Mouse (Mus musculus): ENCODE data around the gene Dnase1l2. TPM values are rescaled to one million over a fixed set of nuclear protein-coding genes. Genes with fewer than 3 reads are reported as not detected.

The Dnase1l2 gene
- 3.2 and 3.6 TPM in 2 replicates for polyA plus RNA-seq (2016; fragmentation: Nextera tagmentation; extraction: Ambion mirVana)

- no peaks in the 10 kb centered on the region for H3K27me3 ChIP-seq
- no peaks in the 10 kb centered on the region for H3K9me3 ChIP-seq
- no peak within 1 kb of the TSS for H3K4me2 ChIP-seq (replicated peaks)
- no peak within 1 kb of the TSS for H3K27ac ChIP-seq
- H3K36me3 ChIP-seq: peaks cover 84% of the 10 kb centered on the region
- no peaks in the 10 kb centered on the region for H3K4me1 ChIP-seq
- no peak for ATAC-seq (ENCODE audit: insufficient number of reproducible peaks, insufficient read depth, low FRiP score, low TSS enrichment)
- no peak within 1 kb of the TSS for H3K9ac ChIP-seq
- WGBS: 82% methylated on average over 7 of the region's 7 CpGs
- no peak within 1 kb of the TSS for H3K4me3 ChIP-seq
These were observed at the start of gene Dnase1l2 for GRCm38 (mm10) chr17:24442632-24443155. Gene Dnase1l2, minus strand, starts transcription at chr17:24443105.

DNA sequence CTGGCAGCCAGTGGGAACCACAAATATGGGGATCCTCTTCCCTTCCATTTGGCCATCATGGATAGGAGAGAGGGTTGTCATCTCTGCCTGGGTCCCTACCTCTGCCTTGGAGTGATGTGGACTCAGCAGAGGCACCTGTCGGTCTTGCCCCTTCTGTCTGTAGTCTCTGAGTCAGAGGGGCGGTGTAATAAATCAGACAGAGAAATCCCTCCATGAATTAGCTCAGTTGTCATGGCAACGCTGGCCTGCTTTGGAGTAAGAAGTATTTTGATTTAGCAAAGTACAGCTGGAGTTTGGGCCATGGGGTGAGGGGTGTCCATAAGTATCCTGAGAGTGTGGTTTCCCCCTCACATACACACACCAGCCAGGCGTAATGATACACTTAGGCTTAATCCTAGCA is 47.5 kb upstream of the Dnase1l2 start:
- Histone ChIP-seq H3K4me2 (replicated peaks) (no peak overlapping the region), H3K4me1 (peaks cover 8% of the 10 kb centered on the region), H3K4me3 (no peak overlapping the region), H3K27me3 (peaks cover 37% of the 10 kb centered on the region), H3K27ac (no peak overlapping the region), H3K9me3 (no peaks in the 10 kb centered on the region), H3K9ac (no peak overlapping the region), H3K36me3 (no peaks in the 10 kb centered on the region)
- whole genome bisulfite sequencing: 76% methylated on average over 4 of the region's 4 CpGs
- no peak for ATAC-seq (ENCODE audit: insufficient number of reproducible peaks, insufficient read depth, low FRiP score, low TSS enrichment)

DNA sequence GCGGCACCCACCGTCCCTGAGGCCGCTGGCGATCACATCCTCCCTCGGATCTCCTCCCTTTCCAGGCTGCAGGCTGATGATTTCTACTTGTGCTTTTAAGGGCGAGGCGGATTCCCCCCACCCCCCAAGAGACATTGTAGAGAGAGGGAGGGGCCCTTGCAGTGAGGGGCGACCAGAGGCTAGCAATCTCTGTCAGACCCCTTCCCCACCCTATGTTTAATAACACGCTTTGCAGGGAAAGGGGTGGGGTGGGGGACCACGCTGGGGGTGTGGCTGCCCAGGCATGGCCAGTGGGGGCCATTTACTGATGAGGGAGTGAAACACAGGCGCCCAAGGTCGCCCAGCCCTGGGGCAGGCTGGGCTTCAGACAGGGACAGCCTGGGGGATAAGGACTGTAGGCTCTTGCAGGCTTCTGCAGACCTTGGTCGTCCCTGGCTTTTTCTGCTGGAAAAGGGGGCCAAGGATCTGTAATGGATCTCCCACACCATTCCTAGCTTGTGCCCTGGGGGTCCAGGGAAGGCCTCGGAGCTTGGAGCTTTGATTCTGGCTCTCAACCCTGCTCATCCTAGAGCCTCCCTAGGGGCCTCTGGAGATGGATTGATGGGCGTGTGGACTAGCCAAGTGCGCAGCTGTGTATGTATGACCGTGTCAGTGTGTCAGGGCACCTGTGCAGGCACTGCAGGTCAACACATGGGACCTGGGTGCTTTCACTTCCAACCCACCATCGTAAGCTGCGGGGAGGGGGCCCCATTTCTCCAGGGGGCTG is 46.5 kb upstream of the Dnase1l2 start:
- Histone ChIP-seq H3K27ac (0 out of 2 replicates have a peak overlapping the region, but pooled peaks have one; percentile 43), H3K4me2 (replicated peaks) (peak overlapping the region; percentile 98), H3K36me3 (no peaks in the 10 kb centered on the region), H3K4me3 (peak overlapping the region; percentile 61), H3K9me3 (no peaks in the 10 kb centered on the region), H3K4me1 (peaks cover 10% of the 10 kb centered on the region), H3K9ac (peak overlapping the region; percentile 73), H3K27me3 (peaks cover 37% of the 10 kb centered on the region)
- WGBS: 21% methylated on average over 19 of the region's 19 CpGs
- ATAC-seq (ENCODE audit: insufficient number of reproducible peaks, insufficient read depth, low FRiP score, low TSS enrichment): peak; percentile 55

DNA sequence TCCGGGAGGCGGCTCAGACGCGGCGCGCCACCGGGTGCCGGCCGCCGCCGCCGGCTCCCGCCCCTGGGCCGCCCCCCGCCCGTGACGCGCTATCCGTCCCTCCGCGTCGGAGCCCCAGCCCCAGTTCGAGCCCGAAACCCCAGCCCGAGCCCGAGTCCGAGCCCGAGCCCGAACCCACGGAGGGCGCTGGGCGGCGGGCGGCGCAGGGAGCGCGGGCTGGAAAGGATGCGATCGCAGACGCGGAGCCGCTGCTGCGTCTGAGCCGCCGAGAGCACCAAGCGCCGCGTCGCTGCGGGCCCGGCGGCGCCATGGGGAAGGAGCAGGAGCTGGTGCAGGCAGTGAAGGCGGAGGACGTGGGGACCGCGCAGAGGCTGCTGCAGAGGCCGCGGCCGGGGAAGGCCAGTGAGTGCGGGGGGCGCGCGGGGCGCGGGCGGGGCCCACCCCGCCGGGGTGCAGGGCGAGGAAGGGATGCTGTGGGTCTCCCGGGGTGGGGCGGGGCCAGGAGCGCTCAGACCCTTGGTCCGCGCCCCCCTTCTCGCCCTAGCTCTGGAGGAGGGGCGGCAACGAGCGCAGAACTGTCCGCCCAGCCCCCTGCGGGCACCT is 45.9 kb upstream of the Dnase1l2 start:
- Histone ChIP-seq H3K9ac (peak overlapping the region; percentile 73), H3K36me3 (no peaks in the 10 kb centered on the region), H3K4me1 (peaks cover 10% of the 10 kb centered on the region), H3K9me3 (no peaks in the 10 kb centered on the region), H3K27ac (peak overlapping the region; percentile 43), H3K4me3 (peak overlapping the region; percentile 61), H3K27me3 (peaks cover 37% of the 10 kb centered on the region), H3K4me2 (replicated peaks) (peak overlapping the region; percentile 98)
- under 1% methylated on average over 67 of the region's 81 CpGs for WGBS
- peak; percentile 49 for ATAC-seq (ENCODE audit: insufficient number of reproducible peaks, insufficient read depth, low FRiP score, low TSS enrichment)

DNA sequence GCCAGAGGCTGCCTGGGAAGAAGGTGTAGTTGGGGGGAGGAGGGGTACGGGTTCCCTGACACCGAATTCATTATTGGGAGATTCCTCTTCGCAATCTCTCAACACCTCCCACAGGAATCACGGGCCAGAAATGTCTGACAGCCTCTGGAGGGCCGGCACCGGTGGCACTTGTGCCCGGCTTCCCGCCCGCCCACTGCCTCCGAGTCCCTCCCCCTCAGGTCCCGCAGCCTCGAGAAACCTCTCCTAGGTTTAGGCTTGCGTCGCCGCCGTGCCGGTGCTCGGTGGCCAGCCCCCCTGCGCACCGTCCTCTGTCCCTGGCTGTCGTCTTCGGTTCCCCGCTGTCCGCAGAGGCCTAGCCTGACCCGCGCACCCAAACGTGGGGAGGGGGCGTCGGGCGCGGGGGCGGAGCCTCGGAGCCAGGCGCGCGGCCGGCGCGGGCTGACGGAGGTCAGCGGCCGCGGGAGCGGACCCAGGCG is 45.3 kb upstream of the Dnase1l2 start, which contains the start of gene Caskin1:
Gene Caskin1 (plus strand): TSS at position 416 of the 476 bp plus-strand sequence.
- no peak for ATAC-seq (ENCODE audit: insufficient number of reproducible peaks, insufficient read depth, low FRiP score, low TSS enrichment)
- H3K36me3 ChIP-seq: no peaks in the 10 kb centered on the region
- no peaks in the 10 kb centered on the region for H3K9me3 ChIP-seq
- WGBS: 1% methylated on average over 42 of the region's 45 CpGs
- H3K27me3 ChIP-seq: peaks cover 37% of the 10 kb centered on the region
- H3K9ac ChIP-seq: peak within 1 kb of the TSS; percentile 73
- H3K27ac ChIP-seq: peak within 1 kb of the TSS; percentile 43
- H3K4me3 ChIP-seq: peak within 1 kb of the TSS; percentile 61
- peak within 1 kb of the TSS; percentile 98 for H3K4me2 ChIP-seq (replicated peaks)
- peaks cover 10% of the 10 kb centered on the region for H3K4me1 ChIP-seq

- H3K4me2 ChIP-seq (replicated peaks): no peak overlapping the region
- no peak overlapping the region for H3K27ac ChIP-seq
- H3K4me3 ChIP-seq: no peak overlapping the region
- H3K9me3 ChIP-seq: no peaks in the 10 kb centered on the region
- ATAC-seq (ENCODE audit: insufficient number of reproducible peaks, insufficient read depth, low FRiP score, low TSS enrichment): no peak
- 40% methylated on average over 11 of the region's 11 CpGs for WGBS
- H3K9ac ChIP-seq: no peak overlapping the region; the same call in 1 of the 2 replicates
- peaks cover 12% of the 10 kb centered on the region for H3K4me1 ChIP-seq
- peaks cover 34% of the 10 kb centered on the region for H3K27me3 ChIP-seq
- H3K36me3 ChIP-seq: no peaks in the 10 kb centered on the region
These were observed 42.4 kb upstream of the Dnase1l2 start for GRCm38 (mm10) chr17:24485090-24485860.

DNA sequence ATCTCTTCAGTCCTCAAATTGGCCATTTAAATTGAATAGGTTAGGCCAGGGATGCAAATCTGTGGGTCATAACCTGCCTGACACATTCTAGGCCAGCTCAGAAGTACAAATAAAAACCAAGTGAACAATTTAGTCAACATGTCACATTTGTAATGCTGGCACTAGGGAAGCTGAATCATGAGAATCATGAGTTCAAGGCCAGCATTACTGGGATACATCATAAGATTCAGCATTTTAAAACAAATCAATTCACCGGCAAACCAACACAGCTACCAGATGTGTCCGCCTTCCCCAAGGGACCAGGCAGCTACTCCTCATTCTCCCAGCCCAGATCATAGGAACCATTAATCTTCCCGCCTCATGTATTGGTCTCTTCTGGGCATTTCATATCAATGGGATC is 40.6 kb upstream of the Dnase1l2 start:
- Histone ChIP-seq H3K27me3 (peaks cover 19% of the 10 kb centered on the region), H3K27ac (no peak overlapping the region), H3K9me3 (no peaks in the 10 kb centered on the region), H3K4me2 (replicated peaks) (no peak overlapping the region), H3K4me3 (no peak overlapping the region), H3K9ac (no peak overlapping the region), H3K4me1 (peaks cover 11% of the 10 kb centered on the region; the same call in 1 of the 2 replicates), H3K36me3 (no peaks in the 10 kb centered on the region)
- no peak for ATAC-seq (ENCODE audit: insufficient number of reproducible peaks, insufficient read depth, low FRiP score, low TSS enrichment)
- 87% methylated on average over 3 of the region's 3 CpGs for WGBS

GRCm38 (mm10) chr17:24481027-24481815 is 38.3 kb upstream of the Dnase1l2 start:
- Histone ChIP-seq H3K36me3 (peaks cover 11% of the 10 kb centered on the region), H3K9me3 (no peaks in the 10 kb centered on the region), H3K27ac (no peak overlapping the region), H3K27me3 (peaks cover 3% of the 10 kb centered on the region; the same call in 1 of the 2 replicates), H3K4me3 (no peak overlapping the region), H3K4me2 (replicated peaks) (no peak overlapping the region), H3K9ac (no peak overlapping the region), H3K4me1 (peaks cover 21% of the 10 kb centered on the region)
- ATAC-seq (ENCODE audit: insufficient number of reproducible peaks, insufficient read depth, low FRiP score, low TSS enrichment): no peak
- 93% methylated on average over 20 of the region's 20 CpGs for WGBS

DNA sequence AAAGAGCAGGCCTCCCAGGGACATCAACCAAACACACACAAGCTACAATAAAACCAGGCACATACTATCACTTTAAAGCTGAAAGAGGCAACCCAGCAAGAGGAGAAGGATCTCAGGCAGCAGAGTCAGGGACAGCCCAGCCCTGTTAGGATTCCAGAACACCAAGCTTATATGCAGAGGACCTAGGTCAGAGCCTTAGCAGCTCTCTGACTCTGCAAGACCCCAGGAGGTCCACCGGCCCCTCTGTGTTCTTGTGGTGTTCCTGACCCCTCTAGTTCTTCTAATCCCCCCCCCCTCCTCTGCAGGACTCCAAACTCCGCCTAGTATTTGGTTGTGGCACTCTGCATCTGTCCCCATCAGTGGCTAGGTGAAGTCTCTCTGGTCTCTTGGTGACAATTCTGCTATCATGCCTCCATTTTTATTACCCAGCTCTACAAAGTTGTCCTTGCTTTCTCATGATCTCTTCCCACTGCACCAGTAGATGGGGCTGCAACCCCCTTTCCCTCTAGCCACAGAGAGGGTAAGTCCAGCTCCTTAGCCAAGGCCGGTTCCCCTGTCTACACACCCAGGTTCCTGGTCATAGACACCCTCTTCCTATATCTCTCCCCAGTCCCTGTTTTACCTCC is 37.4 kb upstream of the Dnase1l2 start:
- H3K9ac ChIP-seq: peak overlapping the region; percentile 25; the same call in 1 of the 2 replicates
- no peak for ATAC-seq (ENCODE audit: insufficient number of reproducible peaks, insufficient read depth, low FRiP score, low TSS enrichment)
- H3K4me2 ChIP-seq (replicated peaks): peak overlapping the region; percentile 18; the same call in 1 of the 2 replicates
- no peaks in the 10 kb centered on the region for H3K27me3 ChIP-seq
- no peak overlapping the region for H3K27ac ChIP-seq
- no peak overlapping the region for H3K4me3 ChIP-seq
- no peaks in the 10 kb centered on the region for H3K9me3 ChIP-seq
- H3K36me3 ChIP-seq: peaks cover 20% of the 10 kb centered on the region
- peaks cover 19% of the 10 kb centered on the region for H3K4me1 ChIP-seq
- WGBS: 61% methylated on average over 3 of the region's 3 CpGs

DNA sequence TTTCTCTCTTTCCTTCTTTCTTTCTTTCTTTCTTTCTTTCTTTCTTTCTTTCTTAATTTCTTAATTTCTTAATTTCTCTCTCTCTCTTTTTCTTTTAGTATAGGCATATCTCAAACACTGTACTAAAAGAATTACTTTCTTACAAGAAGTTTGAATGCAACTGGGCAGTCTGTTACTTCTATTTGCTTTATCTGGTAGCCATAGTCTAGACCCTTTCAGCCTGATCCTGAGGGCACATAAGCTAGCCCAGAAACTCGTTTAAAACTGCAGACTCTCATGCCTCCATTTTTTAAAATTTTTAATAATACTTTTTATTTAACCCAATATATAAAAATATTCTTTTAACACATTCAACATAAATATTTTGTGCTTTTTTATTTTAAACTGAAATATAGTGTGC is 36.5 kb upstream of the Dnase1l2 start:
- Histone ChIP-seq H3K4me3 (peak overlapping the region; percentile 74), H3K36me3 (peaks cover 29% of the 10 kb centered on the region), H3K9me3 (no peaks in the 10 kb centered on the region), H3K4me1 (peaks cover 19% of the 10 kb centered on the region), H3K4me2 (replicated peaks) (peak overlapping the region; percentile 69; the same call in 1 of the 2 replicates), H3K27ac (no peak overlapping the region), H3K27me3 (no peaks in the 10 kb centered on the region), H3K9ac (no peak overlapping the region)
- no peak for ATAC-seq (ENCODE audit: insufficient number of reproducible peaks, insufficient read depth, low FRiP score, low TSS enrichment)
- WGBS: 31% methylated on average over 1 of the region's 1 CpGs
